Mouse (Mus musculus): ENCODE data around the gene Kcnq1.

The Kcnq1 gene

DNA sequence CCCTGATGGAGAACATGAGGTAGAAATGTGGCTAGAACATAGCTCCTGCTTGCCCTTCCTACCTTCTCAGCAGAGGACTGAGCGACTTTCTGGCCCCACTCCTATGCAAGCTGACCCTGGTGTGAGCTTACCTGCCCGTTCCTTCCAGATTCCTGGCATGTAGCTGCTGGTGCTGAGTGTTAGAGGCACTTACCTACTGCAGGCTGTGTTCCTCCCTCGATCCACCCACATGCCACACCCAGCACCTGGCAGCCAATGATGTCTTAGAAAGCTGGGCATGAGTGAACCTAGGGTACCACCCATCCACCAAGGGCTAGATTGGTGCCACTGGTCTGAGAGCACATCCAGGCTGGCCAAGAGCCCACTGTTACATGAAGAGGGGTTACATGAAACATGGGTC lies 12.3 kb upstream of the Kcnq1 start:
- DNase-seq (ENCODE audit: low read depth), result no peak

DNA sequence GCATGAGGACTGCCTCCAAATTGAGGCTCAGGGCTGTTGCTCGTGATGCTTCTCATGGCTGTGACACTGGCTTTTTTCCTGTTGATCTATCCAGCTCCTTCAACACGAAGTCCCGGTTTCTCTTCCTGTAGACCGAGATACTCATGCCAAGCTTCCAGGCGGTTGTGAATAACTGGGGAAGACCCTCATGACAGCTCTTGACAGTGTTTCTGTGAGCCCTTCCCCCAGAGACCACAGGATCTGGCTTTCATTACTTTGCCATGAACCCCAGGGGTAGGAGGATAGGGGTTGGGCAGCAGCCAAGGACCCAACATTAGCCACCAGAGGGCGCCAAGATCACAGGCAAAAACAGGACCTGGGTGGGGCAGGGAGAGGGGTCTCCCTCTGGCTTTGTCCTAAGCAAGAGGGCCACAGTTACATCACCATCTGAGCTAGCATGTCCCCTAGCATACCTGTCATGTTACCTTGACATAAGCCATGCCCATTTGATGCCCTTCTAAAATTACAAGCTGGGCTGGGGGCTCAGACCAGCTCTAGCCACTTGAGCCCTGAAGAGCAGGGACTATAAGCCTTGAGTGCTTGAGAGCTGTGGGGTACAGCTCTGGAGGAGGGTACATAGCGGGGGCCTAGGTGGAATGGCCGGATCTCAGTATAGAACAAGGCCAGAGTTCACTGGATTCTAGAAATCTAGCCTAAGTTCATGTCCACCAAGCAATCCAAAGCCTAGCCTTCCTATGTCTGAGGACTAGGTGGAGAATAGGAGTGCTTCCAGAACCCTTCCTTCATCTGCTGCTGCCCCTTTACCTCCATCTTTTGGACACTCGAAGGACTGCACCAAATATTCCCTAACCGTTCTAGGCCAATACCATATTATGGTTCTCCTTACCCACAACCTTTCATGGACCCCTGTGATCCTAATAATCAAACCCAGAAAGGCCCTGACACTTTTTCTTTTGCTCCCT lies 11.3 kb upstream of the Kcnq1 start, which contains the start of gene Trpm5:
TSS of gene Trpm5 (minus strand) at position 51 of the 962 bp plus-strand sequence.
- DNase-seq (ENCODE audit: low read depth), result peak; percentile 60

DNA sequence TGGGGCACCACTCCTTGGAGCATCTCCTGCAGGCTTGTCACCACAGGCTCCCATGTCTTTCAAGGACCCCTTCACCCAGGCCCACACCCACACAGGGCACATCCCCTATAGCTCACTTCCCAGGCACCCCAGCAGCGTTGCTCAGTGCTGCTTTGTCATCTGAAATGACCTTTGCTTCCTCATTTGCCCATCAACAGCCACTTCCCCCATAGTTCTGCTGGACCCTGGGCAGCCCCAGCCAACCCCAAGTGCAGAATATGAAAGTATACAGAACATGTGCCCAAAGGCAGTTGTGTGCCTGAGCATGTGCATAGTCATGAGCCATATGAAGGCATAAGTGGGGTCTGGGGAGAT lies 10.6 kb upstream of the Kcnq1 start:
- DNase-seq (ENCODE audit: low read depth), result no peak

DNA sequence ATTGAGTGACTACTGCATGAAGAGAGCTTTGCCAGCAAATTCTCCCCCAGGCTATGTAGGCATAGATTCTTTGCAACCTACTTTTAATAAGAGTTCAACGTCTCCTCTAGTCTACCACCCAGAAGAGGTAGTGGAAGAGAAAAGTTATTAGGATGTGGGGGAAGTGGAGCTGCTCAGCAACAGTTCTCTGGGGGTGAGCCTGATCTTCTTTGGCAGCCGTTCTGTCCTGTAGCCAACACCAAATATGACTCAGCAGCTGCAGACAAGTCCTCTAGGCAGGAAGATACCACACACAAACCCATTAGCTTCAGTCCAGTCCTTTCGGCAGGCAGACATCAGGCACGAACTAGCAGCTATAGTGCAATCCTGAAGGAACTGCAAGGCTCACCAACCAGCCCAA lies 5.4 kb upstream of the Kcnq1 start:
- DNase-seq (ENCODE audit: low read depth), result no peak

DNA sequence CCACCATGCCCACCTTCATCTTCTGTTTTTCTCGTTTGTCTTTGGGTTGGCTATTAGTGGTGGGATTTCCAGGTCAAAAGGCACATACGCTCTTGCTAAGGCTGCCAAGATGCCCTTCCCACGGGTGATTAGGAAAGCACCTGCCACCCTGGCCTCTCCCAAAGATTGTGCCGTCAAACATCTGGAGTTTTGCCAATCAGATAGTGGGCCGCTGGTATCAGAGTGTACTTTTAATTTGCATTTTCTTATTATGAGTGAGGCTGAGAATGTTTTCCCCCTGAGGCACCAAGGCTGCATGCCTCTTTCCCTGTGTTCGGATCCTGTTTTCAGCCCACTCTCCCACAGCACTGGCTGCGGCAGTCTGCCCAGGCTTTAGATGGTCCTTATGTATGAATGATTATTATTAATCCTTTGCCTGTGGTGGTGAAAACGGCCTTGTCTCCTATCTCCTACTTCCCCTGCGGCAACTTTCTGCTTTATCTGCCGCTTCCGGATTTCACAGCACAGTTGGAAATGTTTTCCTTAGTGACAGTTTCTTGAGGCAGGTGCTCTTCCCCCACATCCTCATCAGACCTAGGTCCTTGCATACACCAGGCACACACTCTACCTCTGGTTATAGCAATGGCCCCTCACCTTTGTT lies 784 bp upstream of the Kcnq1 start:
- no peak for DNase-seq (ENCODE audit: low read depth)

DNA sequence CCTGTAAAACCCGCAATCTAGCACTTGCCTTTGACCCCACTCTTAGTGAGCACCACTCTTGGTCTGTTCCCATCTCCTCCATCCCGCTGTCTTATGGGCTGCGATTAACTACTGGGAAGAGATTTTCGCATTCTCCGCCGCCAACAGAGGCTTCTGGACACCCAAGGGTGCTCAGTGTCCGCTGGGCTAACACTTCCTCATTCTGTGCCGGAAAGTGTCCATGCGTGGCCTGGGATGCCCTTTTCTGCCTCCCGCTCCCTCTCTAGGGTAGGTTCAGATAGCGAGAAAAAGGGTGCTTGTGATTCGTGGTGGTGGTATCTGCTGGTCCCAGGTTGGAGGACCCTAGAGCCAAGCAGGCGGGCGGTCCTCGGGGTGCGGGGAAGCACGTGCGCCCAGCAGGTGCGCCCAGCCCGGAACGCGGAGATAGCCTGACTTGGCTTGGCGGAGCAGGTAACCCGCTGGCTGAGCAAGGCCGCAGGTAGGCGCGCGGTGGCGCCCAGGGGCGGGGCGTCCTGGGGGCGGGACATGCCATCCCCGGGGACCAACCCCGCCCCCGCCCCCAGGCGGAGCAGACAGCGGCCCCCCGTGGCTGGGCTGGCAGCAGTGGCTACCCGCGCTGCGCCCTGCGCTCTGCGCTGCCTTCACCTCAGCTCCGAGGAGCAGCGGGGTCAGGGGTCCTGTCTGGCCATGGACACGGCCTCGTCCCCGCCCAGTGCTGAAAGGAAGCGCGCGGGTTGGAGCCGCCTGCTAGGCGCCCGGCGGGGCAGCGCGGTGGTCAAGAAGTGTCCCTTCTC lies 707 bp downstream of the Kcnq1 start:
- DNase-seq (ENCODE audit: low read depth), result peak; percentile 53

DNA sequence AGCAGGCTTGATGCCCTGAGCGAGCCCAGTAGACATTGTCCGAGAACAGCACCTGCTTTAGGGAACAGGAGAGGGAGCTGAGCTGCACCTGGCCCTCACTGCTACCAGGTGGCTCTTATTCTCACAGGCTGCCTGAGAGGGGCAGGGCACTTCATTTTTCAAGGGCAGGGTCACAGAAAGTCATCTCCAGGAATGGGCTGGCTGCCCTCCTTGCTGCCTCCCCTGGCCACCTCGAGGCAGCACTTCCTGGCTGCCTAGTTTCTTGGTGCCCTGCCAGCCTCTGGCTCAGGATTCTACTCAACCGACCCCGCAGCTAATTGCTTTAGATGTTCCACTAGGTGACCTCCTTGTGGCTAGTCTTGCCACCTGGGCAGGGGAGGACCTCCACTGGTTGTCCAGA lies 2.0 kb downstream of the Kcnq1 start:
- no peak for DNase-seq (ENCODE audit: low read depth)

DNA sequence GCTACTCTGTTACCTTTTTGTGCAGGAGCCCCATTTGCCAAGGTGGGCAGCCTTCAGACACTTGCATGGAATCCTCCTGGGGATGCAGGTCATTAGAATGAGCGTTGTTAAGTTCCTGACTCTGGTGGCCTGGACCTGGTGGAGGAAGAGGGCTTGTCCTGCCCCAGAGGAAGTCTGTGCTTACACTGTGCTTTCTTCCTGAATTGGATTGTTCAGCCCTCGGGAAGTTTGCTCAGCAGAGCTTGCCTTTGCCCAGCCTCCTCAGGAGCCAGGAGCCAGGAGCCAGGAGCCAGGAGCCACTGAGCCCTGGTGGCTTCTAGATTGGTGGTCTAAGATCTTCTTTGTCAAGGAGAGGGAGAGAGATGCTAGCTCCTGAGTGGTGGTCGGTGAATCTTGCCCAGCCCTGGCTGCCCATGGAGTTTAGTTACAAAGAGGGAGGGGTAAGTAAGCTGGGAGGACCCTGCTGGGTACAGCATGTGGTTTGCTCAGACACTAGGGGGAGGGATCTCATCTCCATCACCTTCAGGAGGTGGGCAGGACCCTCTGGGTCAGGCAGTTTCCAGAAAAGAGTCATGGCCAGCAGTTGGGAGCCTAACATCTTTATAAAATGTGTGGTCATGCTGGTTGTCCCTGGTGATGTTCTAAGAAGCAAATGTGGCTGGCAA lies 3.0 kb downstream of the Kcnq1 start:
- no peak for DNase-seq (ENCODE audit: low read depth)

DNA sequence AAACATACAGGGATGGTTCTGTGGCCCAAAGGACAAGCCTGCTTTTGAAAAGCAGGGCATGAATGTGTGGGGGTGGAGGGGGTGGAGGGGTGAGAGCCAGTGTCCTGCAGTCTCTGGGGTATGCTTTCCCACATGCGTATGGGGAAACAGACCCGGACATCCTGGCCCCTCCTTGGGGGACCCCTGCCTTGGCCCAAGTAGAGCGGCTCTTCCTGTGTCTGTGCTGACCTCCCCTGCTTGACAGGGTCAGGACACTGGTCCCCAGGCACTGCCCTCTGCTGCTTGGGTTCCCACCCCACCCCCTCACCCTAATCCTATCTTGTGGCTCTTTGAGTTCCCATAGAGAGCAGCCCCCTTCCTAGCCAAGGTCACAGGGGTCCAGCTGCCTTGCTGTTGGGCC lies 3.5 kb downstream of the Kcnq1 start:
- no peak for DNase-seq (ENCODE audit: low read depth)

DNA sequence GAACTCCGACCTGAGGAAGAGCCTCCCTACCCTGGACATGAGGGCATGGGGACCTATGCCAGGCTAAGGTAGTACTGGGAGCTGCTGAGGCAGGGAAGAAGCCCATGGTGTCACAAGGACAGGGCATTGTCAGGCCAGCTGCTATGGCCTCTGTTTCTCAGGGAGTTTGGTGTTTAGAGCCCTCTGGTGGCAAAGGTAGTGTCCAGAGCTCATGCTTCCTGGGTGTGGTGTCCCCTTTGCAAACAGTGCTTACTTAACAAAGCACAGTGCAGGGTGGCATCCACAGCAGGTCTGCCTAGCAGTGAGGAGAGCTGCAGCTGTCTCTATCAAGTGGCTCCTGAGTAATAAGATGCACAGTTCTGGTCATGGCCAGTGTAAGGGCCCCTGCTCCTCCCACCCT lies 4.6 kb downstream of the Kcnq1 start:
- no peak for DNase-seq (ENCODE audit: low read depth)

DNA sequence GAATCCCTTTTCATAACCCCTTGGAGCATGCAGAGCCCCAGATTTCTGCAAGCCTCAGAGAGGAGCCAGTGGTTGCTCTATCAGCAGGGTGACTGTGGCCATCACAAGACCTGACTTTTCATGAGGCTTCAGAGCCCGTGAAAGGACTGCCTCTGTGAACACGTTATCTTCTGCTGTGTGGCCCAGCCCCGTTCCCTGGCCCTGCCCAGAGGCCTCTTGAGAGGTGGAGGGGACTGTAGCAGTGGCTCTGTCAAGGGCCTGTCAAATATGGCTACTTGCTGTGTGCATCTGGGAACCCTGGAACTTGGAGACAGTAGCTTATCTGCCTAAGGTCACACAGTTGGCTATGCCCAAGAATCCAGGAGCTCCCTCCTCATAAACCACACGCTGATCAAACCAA lies 5.6 kb downstream of the Kcnq1 start:
- no peak for DNase-seq (ENCODE audit: low read depth)

DNA sequence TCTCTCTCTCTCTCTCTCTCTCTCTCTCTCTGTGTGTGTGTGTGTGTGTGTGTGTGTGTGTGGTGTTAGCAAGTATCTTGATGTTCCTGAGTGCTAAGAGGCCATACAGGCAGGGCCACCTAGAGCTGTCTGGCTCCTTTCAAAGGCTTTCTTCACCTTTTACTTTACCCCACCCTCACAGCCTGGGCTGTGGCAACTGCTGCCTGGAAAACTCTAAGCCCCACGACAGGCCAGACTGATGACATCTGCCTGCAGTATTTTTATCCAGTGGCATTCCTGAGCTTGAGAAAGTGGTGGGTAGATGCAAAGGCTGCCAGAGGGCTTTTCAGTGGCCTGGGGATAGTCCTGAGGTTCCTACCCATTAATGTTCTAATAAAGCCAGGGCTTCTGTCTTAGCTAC lies 6.2 kb downstream of the Kcnq1 start:
- DNase-seq (ENCODE audit: low read depth), result no peak

DNA sequence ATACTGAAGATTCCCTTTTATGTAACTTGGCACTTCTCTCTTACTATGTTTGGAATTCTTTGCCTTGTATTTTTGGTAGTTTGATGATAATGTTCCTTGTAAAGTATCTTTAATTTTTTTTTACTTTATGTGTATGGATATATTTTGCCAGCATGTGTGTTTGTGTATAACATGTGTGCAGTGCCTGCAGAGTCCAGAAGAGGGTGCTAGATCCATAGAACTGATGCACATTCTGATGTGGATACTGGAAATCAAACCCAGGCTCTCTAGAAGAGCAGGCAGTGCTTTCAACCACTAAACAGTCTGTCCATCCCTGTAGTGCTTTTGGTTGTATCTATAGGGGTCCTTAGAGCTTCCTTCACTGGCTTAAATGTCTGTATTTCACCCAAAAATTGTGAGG lies 8.6 kb downstream of the Kcnq1 start:
- no peak for DNase-seq (ENCODE audit: low read depth)

DNA sequence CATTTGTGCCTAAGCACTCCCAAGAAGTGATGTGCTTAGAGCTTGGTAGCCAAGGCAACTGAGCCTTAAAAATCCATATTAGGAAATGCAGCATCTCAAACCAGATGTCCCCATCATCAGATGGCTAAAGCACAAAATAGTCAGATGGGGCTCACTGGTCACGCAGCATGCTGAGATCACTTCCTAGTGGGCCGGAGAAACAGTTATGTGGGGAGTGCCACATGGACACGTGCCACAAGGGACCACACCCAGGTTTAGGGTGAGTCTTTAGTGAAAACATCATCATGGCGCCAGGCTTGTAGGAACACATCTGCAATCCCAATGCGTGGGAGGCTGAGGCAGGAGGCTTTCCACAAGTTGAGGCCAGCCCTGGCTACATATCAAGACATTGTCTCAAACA lies 10.4 kb downstream of the Kcnq1 start:
- no peak for DNase-seq (ENCODE audit: low read depth)

DNA sequence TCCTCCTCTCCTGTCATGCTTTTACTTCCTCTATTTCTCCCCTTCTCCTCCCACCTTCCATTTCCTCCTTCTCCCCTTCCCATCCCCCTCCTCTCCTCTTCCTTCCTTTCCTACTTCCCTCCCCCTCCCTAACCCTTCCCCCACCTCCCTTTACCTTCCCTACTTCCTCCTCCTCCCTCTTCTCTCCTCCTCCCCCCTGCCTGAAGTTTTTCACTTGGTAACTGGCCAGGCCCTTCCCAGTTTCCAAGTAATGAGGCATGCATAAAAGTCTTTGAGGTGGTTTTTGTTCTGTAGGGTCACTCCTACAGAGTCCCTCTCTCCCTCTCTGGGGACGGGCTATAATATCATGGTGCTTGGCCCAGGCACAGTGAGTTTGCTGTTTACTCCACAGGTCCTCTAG lies 13.2 kb downstream of the Kcnq1 start:
- no peak for DNase-seq (ENCODE audit: low read depth)

DNA sequence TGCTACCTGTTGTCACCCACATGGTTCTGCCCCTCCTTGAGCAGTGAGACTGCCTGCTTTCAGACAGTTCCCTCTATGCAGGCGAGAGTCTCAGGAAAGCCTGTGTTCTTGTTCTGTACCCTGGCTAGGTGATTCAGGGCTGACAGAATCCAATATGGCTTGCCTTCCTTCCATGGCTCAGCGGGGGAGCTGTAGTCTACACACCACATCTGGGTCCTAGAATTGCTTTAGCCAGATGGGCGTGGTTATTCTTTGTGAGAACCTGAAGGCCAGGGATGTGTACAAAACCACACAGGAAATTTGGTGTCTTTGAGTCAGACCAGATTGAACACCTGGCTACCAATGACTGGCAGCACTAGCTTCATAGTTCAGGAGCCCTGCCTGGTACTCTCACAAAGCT lies 13.7 kb downstream of the Kcnq1 start:
- peak; percentile 19 for DNase-seq (ENCODE audit: low read depth)

DNA sequence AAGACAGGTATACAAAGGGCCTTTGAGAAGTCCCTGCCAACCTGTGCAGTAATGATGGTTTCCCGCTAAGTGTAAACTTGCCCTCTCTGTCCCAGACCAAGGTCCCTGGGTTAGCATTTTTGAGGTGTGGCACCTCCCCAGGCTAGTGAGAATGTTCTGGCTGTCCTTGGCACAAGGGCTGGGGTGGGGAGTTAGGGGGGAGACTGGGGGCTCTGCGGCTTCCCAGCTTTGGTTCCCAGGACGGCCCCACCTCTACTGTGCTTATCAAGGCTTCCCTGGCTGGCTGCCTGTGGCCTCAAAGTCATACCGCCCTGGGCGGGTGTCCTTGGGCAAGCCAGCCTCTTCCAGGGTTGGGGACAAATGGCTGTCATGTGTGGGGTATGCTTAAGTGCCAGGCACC lies 16.0 kb downstream of the Kcnq1 start:
- no peak for DNase-seq (ENCODE audit: low read depth)

DNA sequence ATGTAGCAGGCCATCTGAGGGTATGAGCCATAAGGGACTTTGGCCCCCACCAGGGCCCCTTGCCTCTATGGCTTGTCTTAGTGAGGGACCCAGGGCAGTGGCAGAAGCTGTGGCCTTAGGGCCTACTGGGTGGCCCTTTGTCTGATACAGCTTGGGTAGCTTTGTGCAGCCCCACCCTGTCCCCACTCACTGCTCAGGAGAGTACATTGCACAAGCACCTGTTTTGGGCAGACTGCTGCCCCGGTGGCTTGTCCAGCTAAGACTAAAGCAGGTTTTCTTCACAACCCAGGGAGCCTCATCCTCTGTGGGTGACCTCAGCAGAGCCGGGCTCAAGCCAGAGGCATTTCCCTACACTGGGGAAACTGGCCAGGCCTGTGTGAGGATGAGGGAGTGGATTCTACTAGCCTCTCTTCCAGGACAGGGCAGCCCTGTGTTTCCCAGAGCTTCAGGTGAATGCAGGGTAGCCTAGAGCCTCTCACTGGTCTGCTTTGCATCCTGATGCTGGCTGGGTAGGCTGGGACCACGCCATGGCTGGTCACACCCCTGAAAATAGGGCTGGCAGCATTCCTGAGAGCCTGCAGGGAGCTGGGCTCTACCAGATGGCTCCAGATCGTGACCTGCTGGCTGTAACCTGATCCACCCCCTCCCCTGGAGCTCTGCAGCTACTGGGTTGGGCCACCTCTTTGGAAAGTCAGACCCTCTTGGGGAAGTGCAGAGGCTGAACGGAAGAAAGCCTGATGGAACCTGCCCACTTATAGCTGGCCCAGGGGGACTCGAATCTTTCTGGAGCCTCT lies 17.9 kb downstream of the Kcnq1 start:
- DNase-seq (ENCODE audit: low read depth), result no peak

DNA sequence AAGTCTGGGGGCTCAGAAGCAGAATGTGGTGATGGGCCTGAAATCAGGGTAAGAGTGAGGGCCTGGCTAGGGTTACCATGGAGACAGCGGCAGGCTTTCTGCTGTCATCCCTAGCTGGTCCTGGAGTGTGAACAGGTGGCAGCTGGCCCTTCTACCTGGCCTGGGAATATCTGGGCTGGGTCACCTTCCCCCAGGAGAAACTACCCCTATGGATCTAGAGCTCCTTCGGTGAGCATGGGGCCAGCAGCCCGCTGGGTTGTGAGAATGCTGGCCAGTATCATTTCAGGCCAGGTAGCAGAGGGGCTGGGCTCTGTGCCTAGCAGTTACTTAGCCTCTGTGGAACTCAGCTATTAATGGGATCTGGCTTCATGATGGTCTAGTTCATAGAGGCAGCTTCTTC lies 18.7 kb downstream of the Kcnq1 start:
- no peak for DNase-seq (ENCODE audit: low read depth)

DNA sequence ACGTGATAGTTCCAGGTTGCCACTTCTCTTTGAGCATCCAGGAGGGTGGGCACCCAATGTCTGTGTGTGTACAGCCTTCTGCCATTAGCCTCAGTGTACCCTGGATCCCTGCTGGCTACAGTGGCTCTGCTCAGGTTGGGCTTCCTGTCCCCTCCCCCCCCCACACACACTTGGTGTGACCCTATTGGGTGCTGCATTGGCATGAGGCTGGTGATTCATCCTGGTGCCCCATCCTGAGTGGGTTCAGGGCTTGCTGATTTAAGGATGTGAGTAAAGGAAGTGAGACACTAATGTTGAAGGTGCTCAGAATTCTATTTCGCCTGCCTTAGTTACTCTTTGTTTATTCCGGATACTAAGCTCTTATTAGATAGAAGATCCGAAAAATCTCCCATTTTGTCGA lies 26.7 kb downstream of the Kcnq1 start:
- DNase-seq (ENCODE audit: low read depth), result no peak

DNA sequence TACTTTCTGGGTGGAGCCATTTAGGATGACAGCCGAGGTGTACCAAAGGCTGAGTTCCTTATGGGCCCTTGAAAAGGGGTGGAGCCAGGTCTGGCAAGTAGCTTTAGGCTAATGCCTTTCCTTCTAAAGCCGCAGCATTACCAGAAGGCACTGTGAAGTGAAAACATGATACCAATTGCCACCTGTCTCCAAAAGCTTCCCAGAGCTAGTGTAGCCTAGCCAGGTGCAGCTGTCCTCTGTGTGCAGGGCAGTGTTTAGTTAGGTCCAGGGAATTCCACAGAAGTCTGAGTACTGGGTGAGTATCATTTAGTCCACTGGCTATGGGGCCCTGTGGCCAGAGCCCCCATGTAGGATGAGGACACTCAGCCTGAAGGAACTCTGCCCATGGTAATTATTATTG lies 30.0 kb downstream of the Kcnq1 start:
- no peak for DNase-seq (ENCODE audit: low read depth)
